Mouse (Mus musculus) midbrain, embryonic 16.5 days (tissue): ENCODE results near the gene Inf2. TPM values are rescaled to one million over a fixed set of nuclear protein-coding genes. Genes with fewer than 3 reads are reported as not detected.
A peak's percentile ranks its signal among the peaks of the same experiment; 100 is the strongest.

Experiments
- ATAC-seq: fragments of 200-750 bp; cut with Nextera tagmentation; 2 replicates; pipeline ENCODE4 v1.8.0; 2017; ENCODE audit warnings: moderate TSS enrichment
- H3K27ac ChIP-seq: fragments of 300-500 bp; sonication (generic); 2 replicates; pipeline ENCODE4 v1.5.1; 2014; ENCODE audit warnings: mild to moderate bottlenecking, low read length, mixed read lengths
- H3K27me3 ChIP-seq: fragments of 300-500 bp; sonication (generic); 2 replicates; pipeline ENCODE4 v1.6.1; 2014; ENCODE audit warnings: low read depth, low read length, mixed read lengths; ENCODE audit not compliant: control insufficient read depth, insufficient read depth
- H3K36me3 ChIP-seq: fragments of 300-500 bp; sonication (generic); 2 replicates; pipeline ENCODE4 v1.6.1; 2014; ENCODE audit warnings: mild to moderate bottlenecking, low read length, moderate library complexity, mixed read lengths; ENCODE audit not compliant: control insufficient read depth, insufficient read depth
- H3K4me1 ChIP-seq: fragments of 300-500 bp; sonication (generic); 2 replicates; pipeline ENCODE4 v1.6.1; 2014; ENCODE audit warnings: mild to moderate bottlenecking, low read length, mixed read lengths; ENCODE audit not compliant: control insufficient read depth, insufficient read depth
- H3K4me2 ChIP-seq: fragments of 300-500 bp; sonication (generic); 2 replicates; pipeline ENCODE4 v1.6.1; 2014; ENCODE audit warnings: mild to moderate bottlenecking, low read length, mixed read lengths
- H3K4me3 ChIP-seq: fragments of 300-500 bp; sonication (generic); 2 replicates; pipeline ENCODE4 v1.5.1; 2014; ENCODE audit warnings: low read depth, mild to moderate bottlenecking, low read length, moderate library complexity, mixed read lengths
- H3K9ac ChIP-seq: fragments of 300-500 bp; sonication (generic); 2 replicates; pipeline ENCODE4 v1.6.1; 2014; ENCODE audit warnings: low read depth, low read length, mixed read lengths
- H3K9me3 ChIP-seq: fragments of 300-500 bp; sonication (generic); replicated peaks from 2 replicates; pipeline ENCODE4 v1.6.1; 2014; ENCODE audit warnings: mild to moderate bottlenecking, low read length, mixed read lengths; ENCODE audit not compliant: control insufficient read depth, poor library complexity, severe bottlenecking
- WGBS: fragments of 180-500 bp; shearing (Covaris S2); extraction: QIAGEN DNeasy Blood & Tissue Kit; methylation state at CpG from one replicate; pipeline ENCODE4 v1.1.7; 2014; 5-methylcytosine and 5-hydroxymethylcytosine counted together
- polyA plus RNA-seq: library from polyadenylated mRNA; unstranded; fragments of >200 nt; fragmentation: Nextera tagmentation; extraction: Ambion mirVana; gene quantifications from 2 replicates; pipeline ENCODE4 v1.2.1, GENCODE M21; 2015

The Inf2 gene
- polyA plus RNA-seq, 1 experiment from 2014 or later: 0.53 TPM

GRCm38 (mm10) chr12:112596891-112597500 lies 8.4 kb downstream of the Inf2 start:
- Histone ChIP-seq H3K4me1 (0 out of 2 replicates have a peak, but pooled peaks cover 3% of the 10 kb centered on the region), H3K4me3 (no peak overlapping the region), H3K27ac (no peak overlapping the region), H3K9me3 (no peaks in the 10 kb centered on the region), H3K4me2 (no peak overlapping the region), H3K9ac (no peak overlapping the region), H3K27me3 (no peaks in the 10 kb centered on the region), H3K36me3 (no peaks in the 10 kb centered on the region)
- ATAC-seq: no peak
- 67% methylated on average over 14 of the region's 14 CpGs for WGBS

- no peaks in the 10 kb centered on the region for H3K36me3 ChIP-seq
- no peak overlapping the region for H3K4me3 ChIP-seq
- no peaks in the 10 kb centered on the region for H3K9me3 ChIP-seq
- H3K4me2 ChIP-seq: no peak overlapping the region
- ATAC-seq: no peak
- H3K27me3 ChIP-seq: no peaks in the 10 kb centered on the region
- H3K27ac ChIP-seq: no peak overlapping the region
- H3K4me1 ChIP-seq: 0 out of 2 replicates have a peak, but pooled peaks cover 3% of the 10 kb centered on the region
- no peak overlapping the region for H3K9ac ChIP-seq
- WGBS: 83% methylated on average over 8 of the region's 8 CpGs
Measured at GRCm38 (mm10) chr12:112597618-112598017, 9.0 kb downstream of the Inf2 start.

- 0 out of 2 replicates have a peak, but pooled peaks cover 3% of the 10 kb centered on the region for H3K4me1 ChIP-seq
- no peak for ATAC-seq
- no peak overlapping the region for H3K4me3 ChIP-seq
- WGBS: 38% methylated on average over 4 of the region's 4 CpGs
- no peaks in the 10 kb centered on the region for H3K9me3 ChIP-seq
- no peak overlapping the region for H3K27ac ChIP-seq
- H3K36me3 ChIP-seq: no peaks in the 10 kb centered on the region
- H3K4me2 ChIP-seq: no peak overlapping the region
- no peak overlapping the region for H3K9ac ChIP-seq
- H3K27me3 ChIP-seq: no peaks in the 10 kb centered on the region
Measured at GRCm38 (mm10) chr12:112599198-112599597, 10.6 kb downstream of the Inf2 start.

- H3K27me3 ChIP-seq: no peaks in the 10 kb centered on the region
- 0 out of 2 replicates have a peak, but pooled peaks cover 2% of the 10 kb centered on the region for H3K4me1 ChIP-seq
- ATAC-seq: no peak
- no peak overlapping the region for H3K4me2 ChIP-seq
- H3K9ac ChIP-seq: no peak overlapping the region
- H3K4me3 ChIP-seq: no peak overlapping the region
- no peak overlapping the region for H3K27ac ChIP-seq
- WGBS: 78% methylated on average over 30 of the region's 30 CpGs
- no peaks in the 10 kb centered on the region for H3K9me3 ChIP-seq
- H3K36me3 ChIP-seq: no peaks in the 10 kb centered on the region
Measured at GRCm38 (mm10) chr12:112599942-112600611, 11.5 kb downstream of the Inf2 start.

- Histone ChIP-seq H3K9me3 (no peaks in the 10 kb centered on the region), H3K36me3 (no peaks in the 10 kb centered on the region), H3K4me1 (no peaks in the 10 kb centered on the region), H3K9ac (no peak overlapping the region), H3K4me3 (no peak overlapping the region), H3K27ac (no peak overlapping the region), H3K27me3 (no peaks in the 10 kb centered on the region), H3K4me2 (no peak overlapping the region)
- no peak for ATAC-seq
- WGBS: 87% methylated on average over 5 of the region's 5 CpGs
Measured at GRCm38 (mm10) chr12:112604022-112604421, 15.4 kb downstream of the Inf2 start.

GRCm38 (mm10) chr12:112604709-112605649 lies 16.4 kb downstream of the Inf2 start:
- Histone ChIP-seq H3K27ac (no peak overlapping the region), H3K36me3 (no peaks in the 10 kb centered on the region), H3K4me2 (no peak overlapping the region), H3K4me1 (no peaks in the 10 kb centered on the region), H3K9ac (no peak overlapping the region), H3K4me3 (no peak overlapping the region), H3K9me3 (no peaks in the 10 kb centered on the region), H3K27me3 (no peaks in the 10 kb centered on the region)
- 63% methylated on average over 20 of the region's 20 CpGs for WGBS
- peak; percentile 57; the same call in 1 of the 2 replicates for ATAC-seq

- no peak overlapping the region for H3K4me3 ChIP-seq
- H3K36me3 ChIP-seq: no peaks in the 10 kb centered on the region
- H3K9me3 ChIP-seq: no peaks in the 10 kb centered on the region
- WGBS: 47% methylated on average over 6 of the region's 6 CpGs
- no peak overlapping the region for H3K27ac ChIP-seq
- H3K4me2 ChIP-seq: no peak overlapping the region
- ATAC-seq: 0 out of 2 replicates have a peak, but pooled peaks have one; percentile 55
- H3K4me1 ChIP-seq: no peaks in the 10 kb centered on the region
- no peak overlapping the region for H3K9ac ChIP-seq
- no peaks in the 10 kb centered on the region for H3K27me3 ChIP-seq
Measured at GRCm38 (mm10) chr12:112605766-112606165, 17.2 kb downstream of the Inf2 start.

GRCm38 (mm10) chr12:112606998-112607397 lies 18.4 kb downstream of the Inf2 start:
- Histone ChIP-seq H3K4me2 (no peak overlapping the region), H3K4me1 (no peaks in the 10 kb centered on the region), H3K36me3 (no peaks in the 10 kb centered on the region), H3K9ac (no peak overlapping the region), H3K9me3 (no peaks in the 10 kb centered on the region), H3K4me3 (no peak overlapping the region), H3K27me3 (no peaks in the 10 kb centered on the region), H3K27ac (no peak overlapping the region)
- 81% methylated on average over 6 of the region's 6 CpGs for WGBS
- ATAC-seq: no peak
